Mouse (Mus musculus): ENCODE data around the gene Tmem184a.

Gene Tmem184a

DNA sequence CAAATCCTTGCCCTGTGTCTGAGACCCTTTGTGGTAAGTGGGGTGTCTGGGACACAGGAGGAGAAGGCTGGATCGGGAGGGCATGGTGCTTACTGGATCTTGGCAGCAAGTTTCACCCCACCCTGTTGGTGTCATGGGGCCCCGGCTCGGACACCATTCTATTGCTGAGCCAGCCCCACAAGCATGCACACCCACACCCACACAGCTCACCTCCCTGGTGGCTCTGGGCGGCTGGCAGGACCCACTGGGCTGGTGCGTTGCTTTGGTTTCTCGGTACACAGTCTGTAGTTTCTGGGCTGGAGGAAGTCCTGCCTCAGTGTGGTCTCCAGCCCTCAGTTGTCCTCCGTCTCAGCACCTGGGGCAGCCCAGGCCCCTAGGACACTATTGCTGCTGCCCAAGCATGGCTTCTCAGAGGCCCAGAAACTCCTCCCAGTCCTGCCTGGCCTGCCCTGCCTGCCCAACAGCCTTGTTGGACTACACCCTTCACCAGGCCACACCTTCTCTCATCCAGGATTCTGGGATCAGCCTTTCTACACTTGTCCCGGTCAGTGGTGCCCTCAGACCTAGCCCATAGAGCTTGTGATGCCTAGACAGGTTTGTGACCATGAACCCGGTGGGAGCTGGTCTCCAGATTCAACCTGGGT, at the start of gene Tmem184a:
TSS of gene Tmem184a (minus strand) at position 380 of the 644 bp plus-strand sequence.
- DNase-seq (ENCODE audit: low read depth in 1 of 2, low spot score in 2 of 2): no peak

DNA sequence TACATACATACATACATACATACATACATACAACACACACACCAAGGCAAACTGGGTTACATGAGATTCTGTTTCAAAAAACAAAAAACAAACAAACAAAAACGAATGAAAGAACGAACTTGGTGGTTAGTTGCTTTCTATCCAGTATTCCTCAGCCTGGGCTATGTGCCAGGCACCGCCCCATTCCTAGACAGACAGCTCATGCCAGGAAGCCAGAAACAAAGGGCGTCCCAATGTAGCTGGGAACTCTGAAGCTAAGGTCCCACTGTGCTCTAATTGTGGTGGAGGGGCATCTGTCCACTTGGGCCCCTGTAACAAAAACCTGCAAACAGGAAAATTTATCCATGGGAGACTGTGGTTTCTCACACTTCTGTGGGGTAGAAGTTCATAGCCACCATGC, 43.0 kb upstream of the Tmem184a start:
- no peak for DNase-seq (ENCODE audit: low read depth in 1 of 2, low spot score in 2 of 2)

DNA sequence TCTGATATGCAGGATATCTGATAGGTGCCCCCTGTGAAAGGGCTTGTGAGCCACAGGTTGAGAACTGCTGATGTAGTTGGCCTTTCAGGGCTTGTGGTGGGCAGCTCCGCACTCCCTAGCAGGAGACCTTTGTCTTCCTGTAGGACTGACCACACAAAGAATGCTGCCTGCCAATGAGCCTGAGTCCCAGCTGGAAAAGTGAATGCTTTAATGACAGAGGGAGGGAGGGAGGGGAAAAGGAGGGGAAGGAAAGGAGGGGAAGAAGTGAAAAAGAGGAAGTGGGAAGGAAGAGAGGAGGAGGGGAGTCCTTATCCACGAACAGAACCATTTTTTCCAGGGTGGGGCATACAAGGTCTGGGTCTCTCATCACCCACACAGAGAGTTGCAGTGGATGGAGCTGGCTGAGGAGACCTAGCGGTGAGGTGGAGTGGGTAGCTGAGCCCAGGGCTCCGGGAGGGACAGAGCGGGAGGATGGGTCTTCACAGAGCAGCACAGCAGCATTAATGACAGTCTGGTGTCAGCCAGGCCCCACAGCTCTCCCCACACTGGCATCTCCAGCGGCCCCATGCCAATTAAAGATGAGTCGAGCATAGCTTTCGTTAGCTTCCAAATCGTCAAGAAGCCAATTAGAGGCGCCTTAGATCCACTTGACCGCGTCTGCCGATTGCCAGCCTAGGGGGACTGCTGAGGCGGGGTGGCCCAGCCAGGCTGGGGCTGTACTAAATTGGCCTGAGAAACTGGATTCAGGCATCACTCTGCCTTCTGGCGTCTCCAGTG, 40.8 kb upstream of the Tmem184a start:
- no peak for DNase-seq (ENCODE audit: low read depth in 1 of 2, low spot score in 2 of 2)

DNA sequence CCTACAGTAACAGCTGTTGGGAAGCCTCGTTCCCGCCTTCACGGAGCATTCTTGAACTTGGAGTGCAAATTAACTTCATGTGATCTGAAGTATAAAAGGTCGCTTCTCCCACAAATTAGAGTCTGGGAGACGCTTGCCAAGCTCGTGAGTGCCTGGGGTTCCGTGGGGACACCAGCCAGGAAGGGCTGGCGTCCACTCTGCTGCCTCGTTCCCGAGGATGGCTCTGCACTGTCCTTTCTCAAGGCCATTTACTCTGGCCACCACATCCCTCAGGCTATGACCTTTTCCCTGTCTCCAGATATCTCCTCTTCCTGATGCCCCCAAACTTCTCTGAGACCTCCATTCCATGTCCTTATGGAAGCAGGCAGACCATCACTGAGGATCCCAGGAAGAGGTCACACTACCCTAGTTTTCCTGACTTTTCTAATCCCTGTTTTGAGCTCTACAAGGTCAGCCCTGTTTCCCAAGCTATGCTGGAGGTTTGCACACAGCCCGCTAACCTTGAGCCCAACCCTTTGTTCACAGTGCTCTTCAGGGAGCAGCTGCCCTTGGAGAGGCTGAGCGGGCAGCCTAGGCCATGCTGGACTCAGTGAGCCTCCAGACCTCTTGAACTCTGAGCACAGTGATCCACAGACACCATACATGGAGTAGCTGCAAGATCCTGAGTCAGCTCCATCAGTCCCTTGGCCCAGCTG, 30.1 kb upstream of the Tmem184a start:
- DNase-seq (ENCODE audit: low read depth in 1 of 2, low spot score in 2 of 2): no peak

DNA sequence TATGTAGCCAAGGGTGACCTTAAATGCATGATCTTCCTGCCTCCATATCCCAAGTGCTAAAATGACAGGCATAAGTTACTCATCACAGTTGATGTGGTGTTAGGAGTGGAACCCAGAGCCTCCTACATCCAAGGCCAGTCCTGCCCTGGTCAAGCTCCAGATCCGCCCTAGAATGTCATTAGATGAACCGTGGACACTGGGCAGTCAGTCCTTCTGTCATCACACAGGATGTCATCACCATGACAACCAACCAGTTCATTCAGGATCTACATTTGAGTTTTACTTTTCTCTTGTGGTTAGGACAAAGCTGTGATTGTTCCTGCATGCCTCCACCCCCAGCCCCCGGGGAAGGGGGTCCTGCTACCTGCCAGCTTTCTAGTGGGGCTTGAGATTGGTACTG, 19.4 kb upstream of the Tmem184a start:
- DNase-seq (ENCODE audit: low read depth in 1 of 2, low spot score in 2 of 2): no peak

DNA sequence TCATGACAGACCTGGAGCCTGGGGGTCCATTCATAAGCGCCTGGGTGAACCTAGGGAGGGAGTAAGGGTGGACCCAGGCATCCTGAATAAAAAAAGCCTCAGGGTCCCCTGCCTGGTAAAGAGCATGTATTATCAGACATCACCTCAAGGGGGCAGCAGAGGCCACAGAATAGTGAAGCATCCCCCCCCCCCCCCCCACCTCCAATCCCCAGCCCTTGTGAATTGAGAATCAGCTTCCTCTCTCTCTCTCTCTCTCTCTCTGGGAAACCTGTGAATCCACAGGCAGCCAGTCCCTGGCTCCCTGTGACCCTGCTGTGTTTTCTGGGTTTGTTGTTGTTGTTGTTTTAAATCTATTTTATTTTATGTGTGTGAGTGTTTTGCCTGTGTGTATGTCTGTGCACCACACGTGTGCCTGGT, 18.8 kb upstream of the Tmem184a start:
- peak in 1 of 2 experiments; percentile 32 for DNase-seq (ENCODE audit: low read depth in 1 of 2, low spot score in 2 of 2)

DNA sequence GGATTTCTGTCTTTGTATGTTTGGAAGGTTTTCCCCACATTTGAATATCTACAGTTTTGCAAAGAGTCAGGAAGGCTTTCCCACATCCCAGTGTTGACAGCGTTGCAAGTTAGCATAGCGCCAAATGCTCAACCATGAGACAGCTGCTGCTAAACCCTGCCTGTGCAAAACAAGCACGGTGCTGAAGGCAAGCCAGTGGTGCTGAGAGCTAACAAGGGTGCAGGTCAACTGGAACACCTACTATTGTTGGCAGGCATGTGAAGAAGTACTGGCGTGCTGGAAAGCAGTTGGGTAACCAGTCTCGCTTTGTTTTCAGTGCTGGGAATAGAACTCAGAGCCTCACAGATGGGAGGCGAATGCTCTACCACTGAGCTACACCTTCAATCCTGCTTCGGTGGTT, 16.0 kb upstream of the Tmem184a start:
- DNase-seq (ENCODE audit: low read depth in 1 of 2, low spot score in 2 of 2): no peak

DNA sequence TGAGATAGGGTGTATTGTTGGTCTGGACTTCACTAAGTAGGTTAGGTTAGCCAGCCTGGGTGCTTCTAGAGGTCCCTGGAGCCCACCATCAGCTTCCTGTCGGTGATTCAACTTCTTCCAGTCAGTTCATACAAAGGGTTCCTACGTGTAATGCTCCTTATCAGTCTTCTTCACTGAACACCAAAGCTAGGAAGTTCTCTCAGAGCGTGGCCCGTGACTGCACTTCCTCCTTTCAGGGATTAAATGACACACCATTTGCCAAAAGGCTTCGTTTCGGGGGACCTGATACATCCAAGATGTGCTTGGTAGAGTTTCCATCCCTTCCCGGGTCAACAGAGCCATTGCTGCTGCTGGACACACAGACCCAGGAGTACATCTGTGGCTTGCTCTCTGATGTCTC, 12.4 kb upstream of the Tmem184a start:
- no peak for DNase-seq (ENCODE audit: low read depth in 1 of 2, low spot score in 2 of 2)

DNA sequence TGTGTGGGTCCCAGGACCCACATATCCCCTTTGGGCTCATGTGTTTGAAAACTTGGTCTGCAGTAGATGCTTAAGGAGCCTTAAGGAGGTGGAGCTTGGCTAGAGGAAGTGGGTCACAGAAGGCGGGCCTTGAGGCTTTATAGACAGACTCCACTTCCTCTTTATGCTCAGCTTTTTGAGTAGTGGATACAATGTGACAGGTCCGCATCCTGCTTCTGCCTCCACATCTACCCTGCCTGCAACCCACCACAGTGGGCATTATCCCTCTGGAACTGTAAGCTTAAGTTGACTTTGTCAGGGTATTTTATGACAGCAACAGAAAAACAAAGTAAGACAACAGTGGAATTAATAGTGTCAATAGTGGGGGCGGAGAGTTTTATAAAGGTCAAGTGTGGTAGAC, 11.0 kb upstream of the Tmem184a start:
- peak in 1 of 2 experiments; percentile 43 for DNase-seq (ENCODE audit: low read depth in 1 of 2, low spot score in 2 of 2)

DNA sequence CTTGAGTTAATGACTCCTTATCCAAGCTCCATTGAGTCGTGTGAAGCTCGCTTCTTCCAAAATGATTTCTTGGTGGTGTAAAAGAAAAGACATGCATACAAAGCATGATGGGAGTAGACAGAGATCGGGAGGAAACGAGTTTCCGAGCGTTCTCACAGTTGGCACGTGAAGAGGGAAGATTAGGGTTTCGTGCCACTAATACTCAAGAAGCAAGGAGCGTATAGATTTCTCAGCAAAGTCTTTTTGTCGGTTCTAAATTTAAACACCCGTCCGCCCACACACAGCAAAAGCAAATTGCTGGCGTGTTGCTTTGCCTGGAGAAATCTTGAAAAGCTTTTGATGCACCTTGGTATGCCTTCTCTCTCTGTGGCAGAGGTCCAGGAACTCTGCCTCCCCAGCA, 9.7 kb upstream of the Tmem184a start:
- no peak for DNase-seq (ENCODE audit: low read depth in 1 of 2, low spot score in 2 of 2)

DNA sequence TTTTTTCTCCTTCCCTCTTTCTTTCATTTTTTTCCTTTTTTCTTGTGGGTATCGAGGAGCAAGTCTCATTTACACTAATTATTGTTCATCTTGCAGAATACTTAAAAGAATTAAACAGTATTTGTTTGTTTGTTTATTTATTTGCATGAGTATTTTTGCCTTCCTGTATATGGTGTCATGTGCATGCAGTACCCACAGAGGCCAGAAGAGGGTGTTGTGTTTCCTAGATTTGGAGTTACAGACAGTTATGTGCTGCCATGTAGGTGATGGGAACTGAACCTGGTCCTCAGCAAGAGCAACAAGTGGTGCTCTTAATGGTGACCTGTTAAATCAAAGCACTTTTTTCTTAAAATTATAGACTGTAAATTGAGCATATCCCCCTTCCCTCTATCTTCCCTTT, 7.9 kb upstream of the Tmem184a start:
- no peak for DNase-seq (ENCODE audit: low read depth in 1 of 2, low spot score in 2 of 2)

DNA sequence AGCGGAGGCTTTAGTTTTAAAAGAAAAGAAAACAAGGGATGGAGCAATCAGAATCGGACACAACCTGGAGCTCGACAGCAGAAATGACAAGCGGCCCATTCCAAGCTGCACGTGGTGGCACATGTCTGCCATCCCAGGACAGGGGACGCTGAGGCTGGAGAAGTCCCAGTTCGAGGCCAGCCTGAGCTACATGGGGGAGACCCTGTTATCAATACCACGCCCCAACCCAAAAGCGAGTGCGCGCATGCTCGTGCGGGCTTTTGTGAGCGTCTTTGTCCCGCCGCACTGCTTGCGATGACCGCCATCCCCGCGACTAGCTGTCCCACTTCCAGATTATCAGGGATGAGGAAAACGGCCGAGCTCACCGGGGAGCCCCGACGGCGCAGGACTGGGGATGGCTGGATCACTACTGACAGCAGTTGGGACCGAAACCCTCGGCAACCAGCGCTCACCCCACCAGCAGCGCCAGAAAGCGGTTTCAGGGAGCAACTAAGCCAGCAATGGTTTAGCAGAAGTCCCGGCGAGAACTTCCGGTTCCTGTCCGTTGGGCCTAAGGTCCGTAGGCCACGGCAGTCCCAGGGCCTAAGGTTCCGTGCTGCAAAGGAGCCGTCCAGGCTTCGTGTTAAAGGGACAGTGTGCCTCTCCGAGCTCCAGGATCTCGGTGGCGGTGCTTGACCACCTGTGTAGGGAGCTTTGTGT, 6.8 kb upstream of the Tmem184a start, which contains the start of the genes Gm26938 and Psmg3:
TSS of gene Gm26938 (minus strand) at position 51 of the 699 bp plus-strand sequence.
TSS of gene Psmg3 (minus strand) at position 529 of the 699 bp plus-strand sequence.
- DNase-seq (ENCODE audit: low read depth in 1 of 2, low spot score in 2 of 2): peak; percentile 64 to 90

DNA sequence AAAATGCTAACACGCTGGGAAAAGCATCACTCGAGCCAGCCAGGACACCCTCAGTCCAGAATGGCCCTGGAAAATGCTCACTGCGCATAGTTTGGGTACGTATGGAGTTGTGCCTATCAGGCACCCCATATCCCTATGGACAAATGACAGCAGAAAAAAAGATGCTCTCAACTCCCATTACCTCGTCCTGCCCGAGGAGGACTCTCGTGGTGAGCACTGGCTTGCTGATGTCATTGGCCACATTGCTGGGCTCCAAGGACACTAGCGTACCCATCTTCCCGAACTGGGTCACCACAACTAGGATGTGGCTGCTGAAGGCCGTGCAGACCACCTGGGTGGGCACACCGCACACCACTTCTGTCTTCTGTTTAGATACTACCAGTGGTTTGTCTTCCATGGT, 6.2 kb upstream of the Tmem184a start:
- DNase-seq (ENCODE audit: low read depth in 1 of 2, low spot score in 2 of 2): no peak

DNA sequence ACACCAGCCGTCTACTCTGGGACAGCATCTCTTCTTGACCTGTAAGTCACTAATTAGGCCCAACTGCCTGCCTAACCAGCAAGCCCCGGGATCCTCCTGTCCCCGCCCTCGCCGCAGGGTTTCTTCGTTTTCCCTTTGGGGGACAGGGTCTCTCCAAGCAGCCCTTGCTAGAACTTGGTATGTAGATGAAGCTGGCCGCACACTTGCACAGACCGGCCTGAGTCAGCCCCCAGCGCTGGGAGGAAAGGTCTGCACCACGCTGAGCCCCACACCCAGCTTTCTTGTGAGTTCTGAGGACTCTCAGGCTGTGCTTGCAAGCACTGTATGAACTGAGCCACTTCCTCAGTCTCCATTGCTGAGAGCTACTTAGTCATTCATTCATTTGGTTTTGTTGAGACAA, 4.8 kb upstream of the Tmem184a start:
- no peak for DNase-seq (ENCODE audit: low read depth in 1 of 2, low spot score in 2 of 2)

DNA sequence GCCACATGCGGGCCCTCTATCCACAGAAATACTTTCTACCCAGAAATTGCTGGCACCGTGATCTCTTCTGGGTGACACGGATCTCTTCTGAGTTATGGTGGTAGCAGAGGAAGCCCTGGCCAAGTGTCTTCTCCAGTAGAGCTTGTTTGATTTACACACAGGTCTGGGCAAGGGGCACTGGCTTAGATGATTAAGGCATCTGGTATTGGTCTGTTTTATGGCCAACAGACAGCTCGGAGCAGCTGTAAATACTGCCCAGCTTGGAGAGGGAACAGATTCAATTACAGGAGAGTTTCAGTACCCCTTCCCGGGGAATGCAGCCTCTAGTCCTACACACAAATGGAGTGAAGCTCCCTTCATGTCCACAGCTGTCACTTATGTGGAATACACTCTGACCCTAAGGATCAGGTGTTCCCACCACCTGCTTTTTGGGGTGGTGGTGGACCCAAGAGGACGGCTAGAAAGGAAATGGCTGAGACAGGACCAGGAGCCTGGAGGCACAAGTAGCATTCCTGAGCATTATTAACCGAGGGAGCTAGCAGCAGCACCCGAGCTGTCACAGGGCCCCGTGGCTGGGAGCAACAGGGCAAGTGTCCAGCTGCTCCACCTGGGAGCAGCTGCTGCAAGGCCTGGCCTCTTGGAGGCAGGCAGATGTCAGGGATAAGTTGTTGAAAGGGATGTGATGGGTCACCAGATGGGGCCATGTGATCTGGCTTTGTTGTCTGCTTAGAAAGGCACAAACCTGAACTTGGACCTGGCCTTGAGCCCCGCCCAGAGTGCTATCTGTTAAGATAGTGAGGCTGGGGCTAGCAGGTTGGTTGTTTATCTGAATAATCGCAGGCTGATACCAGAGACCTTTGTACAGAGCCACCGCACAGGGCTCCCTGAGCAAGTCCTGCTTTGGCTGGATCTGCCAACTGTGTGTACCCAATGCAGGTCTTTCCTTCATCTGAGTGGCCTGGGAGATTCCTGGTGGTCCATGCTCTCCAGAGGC, 2.0 kb upstream of the Tmem184a start:
- DNase-seq (ENCODE audit: low read depth in 1 of 2, low spot score in 2 of 2): no peak

DNA sequence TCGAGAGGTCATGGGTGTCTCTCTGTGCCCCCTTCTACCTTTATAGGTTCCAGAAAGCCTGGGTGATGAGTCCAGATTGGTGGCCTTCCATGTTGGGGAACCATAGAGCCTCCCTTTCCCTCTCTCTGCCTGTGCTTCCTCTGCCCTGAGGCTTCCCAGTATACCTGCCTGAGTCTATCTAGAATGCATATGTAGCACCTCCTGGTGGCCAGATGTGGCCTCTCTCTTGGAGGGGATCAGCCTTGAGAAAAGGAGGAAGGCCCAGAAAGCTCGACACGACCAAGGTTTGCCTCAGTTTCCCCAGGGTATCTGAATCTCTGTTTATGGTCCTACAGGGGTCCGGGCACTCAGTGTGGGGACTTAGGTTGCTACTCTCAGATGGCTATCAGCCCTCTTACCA, 916 bp downstream of the Tmem184a start:
- no peak for DNase-seq (ENCODE audit: low read depth in 1 of 2, low spot score in 2 of 2)

DNA sequence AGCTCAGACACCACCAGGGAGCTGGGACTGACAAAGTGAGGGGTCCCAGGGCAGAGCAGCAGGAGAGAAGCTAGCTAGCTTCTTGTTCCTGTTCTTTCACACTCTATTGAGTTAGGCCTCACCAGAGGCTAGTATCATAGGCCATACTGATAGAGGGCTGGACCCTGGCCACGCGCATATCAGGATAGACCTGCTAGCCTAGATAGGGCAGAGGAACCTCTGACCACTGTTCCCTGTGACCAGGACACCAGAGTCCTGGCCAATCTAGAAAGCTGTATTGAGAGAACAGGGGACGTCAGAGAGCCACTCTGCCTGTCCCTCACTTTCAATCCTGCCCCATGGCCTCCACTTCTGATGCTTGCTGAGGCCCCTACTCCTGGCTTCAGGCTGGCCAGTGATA, 1.7 kb downstream of the Tmem184a start:
- no peak for DNase-seq (ENCODE audit: low read depth in 1 of 2, low spot score in 2 of 2)

DNA sequence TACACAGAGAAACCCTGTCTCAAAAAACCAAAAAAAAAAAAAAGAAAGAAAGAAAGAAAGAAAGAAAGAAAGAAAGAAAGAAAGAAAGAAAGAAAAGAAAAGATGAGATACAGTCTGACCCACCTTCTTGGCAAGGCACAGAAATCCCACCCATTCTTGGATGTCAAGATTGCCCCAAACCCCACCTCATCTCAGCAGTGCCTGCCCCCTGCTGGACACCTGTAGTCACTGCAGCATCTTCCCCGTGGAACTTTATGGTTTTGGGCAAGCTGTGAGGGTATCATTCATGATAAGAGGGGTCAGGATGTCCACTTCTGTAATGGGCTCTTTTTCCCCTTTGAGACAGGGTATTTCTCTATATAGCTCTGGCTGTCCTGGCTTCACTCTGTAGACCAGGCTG, 2.4 kb downstream of the Tmem184a start:
- DNase-seq (ENCODE audit: low read depth in 1 of 2, low spot score in 2 of 2): no peak

DNA sequence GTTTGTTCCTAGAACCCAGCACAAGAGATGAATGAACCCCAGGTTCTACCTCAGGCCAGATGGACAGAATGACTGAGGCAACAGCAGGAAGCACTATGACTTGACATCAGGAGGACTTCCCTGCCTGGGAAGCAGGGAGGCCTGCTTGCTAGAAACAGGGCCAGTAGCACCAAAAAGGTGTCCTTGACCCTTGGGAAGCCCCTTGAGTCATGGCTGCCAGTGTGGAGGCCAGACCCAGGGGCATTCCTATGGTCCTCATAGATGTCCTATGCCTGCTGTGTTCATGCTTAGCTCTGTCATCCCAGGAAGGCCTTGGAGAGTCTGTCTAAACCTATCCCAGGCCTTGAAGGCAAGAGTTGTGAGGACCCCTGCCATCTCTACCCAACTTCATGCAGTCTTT, 3.3 kb downstream of the Tmem184a start:
- no peak for DNase-seq (ENCODE audit: low read depth in 1 of 2, low spot score in 2 of 2)

DNA sequence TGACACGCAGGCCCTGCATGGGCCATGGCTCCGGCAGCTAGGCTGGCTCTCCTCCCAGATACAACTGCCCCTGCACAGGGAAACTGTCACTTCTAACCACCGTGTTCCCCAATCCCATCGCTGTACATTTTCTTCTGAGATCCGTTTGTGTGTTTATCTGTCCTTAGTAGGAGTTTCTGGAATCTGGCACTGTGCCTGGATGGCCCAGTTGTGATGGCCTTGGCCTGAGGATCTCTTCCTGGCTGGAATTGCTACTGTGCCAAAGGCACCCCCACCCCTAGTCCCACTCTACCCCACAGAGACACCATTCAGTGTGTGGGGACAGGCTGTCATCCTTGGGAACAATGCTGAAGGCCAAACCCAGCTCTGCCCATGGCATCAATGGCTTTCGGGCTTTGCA, 3.8 kb downstream of the Tmem184a start:
- no peak for DNase-seq (ENCODE audit: low read depth in 1 of 2, low spot score in 2 of 2)

Data from monocyte, adult 2 months (primary cell).